Mouse (Mus musculus): ENCODE measurements at regions not wholly inside any gene's neighbourhood (a gene's known extent, or its start where the extent isn't known, plus 50 kb on each side); places are given as distances from the start of the nearest gene placed in this dataset.

DNA sequence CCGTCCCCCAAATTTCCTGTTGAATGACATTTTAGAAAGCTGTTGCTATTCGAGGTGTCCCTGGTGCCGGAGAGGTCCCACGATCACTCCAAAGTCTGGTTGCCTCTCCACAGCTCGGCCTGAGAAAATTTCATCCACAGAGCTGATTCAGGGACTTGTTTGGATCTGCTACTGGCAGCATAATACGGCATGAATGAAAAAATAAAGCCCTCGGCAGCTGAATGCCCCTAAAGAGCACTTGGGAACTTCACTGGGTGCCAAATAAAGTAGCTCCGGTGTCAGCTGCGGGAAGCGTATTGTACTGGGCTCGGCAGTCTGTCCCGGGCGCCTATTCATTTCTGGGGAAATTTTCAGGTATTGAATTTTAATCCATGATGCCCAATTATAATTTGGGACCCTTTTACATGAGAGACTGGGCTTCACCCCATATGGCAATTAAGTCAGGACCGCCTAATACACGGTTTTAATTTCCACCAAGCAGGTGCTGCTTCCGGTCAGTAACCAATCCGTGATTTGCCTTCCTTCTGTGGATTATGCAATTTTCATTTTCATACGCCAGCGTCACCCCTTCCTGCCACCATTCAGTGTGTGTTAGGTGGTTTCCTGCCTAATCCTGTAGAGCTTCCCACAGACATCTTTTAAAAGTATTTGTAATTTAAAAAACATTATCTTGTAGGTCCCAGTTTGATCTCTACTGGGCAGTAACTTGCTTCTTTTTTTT lies 200.7 kb upstream of the Adgrl2 start:
- Histone ChIP-seq H3K27me3 (no peaks in the 10 kb centered on the region), H3K9ac (no peak overlapping the region), H3K36me3 (replicated peaks) (no peaks in the 10 kb centered on the region), H3K9me3 (replicated peaks) (no peaks in the 10 kb centered on the region), H3K4me3 (replicated peaks) (no peak overlapping the region), H3K27ac (replicated peaks) (no peak overlapping the region), H3K4me2 (no peak overlapping the region), H3K4me1 (replicated peaks) (no peaks in the 10 kb centered on the region)
- WGBS (ENCODE audit: insufficient replicate concordance), result 60% methylated on average over 19 of the region's 19 CpGs
- no peak for ATAC-seq (ENCODE audit: insufficient read depth)

DNA sequence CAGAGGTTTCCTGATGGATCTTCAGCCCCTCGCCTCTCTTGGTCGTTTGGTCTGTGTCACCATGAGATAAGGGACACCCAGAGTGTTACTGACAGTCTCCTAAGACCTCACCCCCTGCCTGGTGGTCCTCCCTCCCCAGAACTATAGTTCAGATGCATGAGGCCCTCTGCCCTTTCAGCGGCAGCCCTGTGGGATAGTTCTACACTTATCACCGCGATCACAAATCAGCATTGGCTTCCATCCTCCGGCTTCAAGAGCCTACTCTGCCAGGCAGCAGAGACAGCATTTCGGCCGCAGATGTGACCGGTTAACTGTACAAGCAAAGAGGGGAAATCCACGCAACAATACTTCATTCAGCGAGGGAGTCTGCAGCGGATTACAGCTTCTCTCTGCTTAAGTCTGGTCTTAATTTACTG lies 193.8 kb upstream of the Adgrl2 start:
- Histone ChIP-seq H3K4me3 (replicated peaks) (no peak overlapping the region), H3K4me2 (0 out of 2 replicates have a peak overlapping the region, but pooled peaks have one; percentile 18), H3K9ac (no peak overlapping the region), H3K36me3 (replicated peaks) (no peaks in the 10 kb centered on the region), H3K27me3 (no peaks in the 10 kb centered on the region), H3K4me1 (replicated peaks) (peaks cover 3% of the 10 kb centered on the region; the same call in 1 of the 2 replicates), H3K27ac (replicated peaks) (no peak overlapping the region), H3K9me3 (replicated peaks) (no peaks in the 10 kb centered on the region)
- 13% methylated on average over 12 of the region's 12 CpGs for WGBS (ENCODE audit: insufficient replicate concordance)
- no peak for ATAC-seq (ENCODE audit: insufficient read depth)

DNA sequence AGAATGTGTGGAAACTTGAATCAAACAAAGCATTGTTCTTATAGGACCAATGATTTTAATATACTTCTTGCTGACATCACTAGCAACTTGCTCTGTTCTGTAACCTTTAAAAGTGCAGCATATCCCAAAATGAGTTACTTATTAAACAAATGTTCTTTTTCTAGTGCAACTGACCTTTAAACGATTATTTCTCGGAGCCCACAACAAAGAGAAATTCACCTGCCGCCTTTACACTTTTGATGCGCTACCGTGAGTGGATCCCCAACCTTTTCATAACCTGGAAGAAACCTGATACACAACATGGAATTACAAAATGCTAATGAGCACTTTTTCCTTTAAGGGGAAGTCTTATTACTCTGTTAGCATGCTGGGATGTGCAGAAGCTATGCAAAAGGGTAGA lies 191.7 kb upstream of the Adgrl2 start:
- Histone ChIP-seq H3K9ac (no peak overlapping the region), H3K27ac (replicated peaks) (no peak overlapping the region), H3K9me3 (replicated peaks) (no peaks in the 10 kb centered on the region), H3K27me3 (no peaks in the 10 kb centered on the region), H3K36me3 (replicated peaks) (no peaks in the 10 kb centered on the region), H3K4me3 (replicated peaks) (no peak overlapping the region), H3K4me2 (peak overlapping the region; percentile 1; the same call in 1 of the 2 replicates), H3K4me1 (replicated peaks) (peaks cover 3% of the 10 kb centered on the region; the same call in 1 of the 2 replicates)
- no peak for ATAC-seq (ENCODE audit: insufficient read depth)
- 71% methylated on average over 5 of the region's 5 CpGs for WGBS (ENCODE audit: insufficient replicate concordance)

DNA sequence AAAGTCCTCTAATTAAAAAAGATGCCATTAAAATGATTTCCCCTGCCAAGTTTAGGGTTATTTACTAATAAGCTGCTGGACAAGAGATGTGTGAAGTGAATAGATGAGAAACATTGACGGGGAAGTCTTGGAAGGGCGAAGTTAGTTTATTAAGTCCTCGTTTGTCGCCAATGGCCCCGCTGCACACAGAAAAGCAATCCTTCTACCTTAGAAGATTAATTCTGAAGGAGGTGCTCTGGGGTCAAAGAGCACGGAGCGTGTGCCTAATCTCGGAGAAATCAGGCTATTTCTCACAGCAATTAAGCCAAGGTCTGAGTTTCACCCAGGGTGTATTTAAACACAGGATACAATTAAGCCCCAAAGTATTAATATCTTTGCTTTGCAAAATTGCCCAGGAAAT lies 189.8 kb upstream of the Adgrl2 start:
- Histone ChIP-seq H3K4me3 (replicated peaks) (no peak overlapping the region), H3K27ac (replicated peaks) (no peak overlapping the region), H3K4me2 (no peak overlapping the region), H3K36me3 (replicated peaks) (no peaks in the 10 kb centered on the region), H3K4me1 (replicated peaks) (peaks cover 3% of the 10 kb centered on the region; the same call in 1 of the 2 replicates), H3K9me3 (replicated peaks) (no peaks in the 10 kb centered on the region), H3K27me3 (no peaks in the 10 kb centered on the region), H3K9ac (no peak overlapping the region)
- WGBS (ENCODE audit: insufficient replicate concordance), result 69% methylated on average over 8 of the region's 8 CpGs
- no peak for ATAC-seq (ENCODE audit: insufficient read depth)

DNA sequence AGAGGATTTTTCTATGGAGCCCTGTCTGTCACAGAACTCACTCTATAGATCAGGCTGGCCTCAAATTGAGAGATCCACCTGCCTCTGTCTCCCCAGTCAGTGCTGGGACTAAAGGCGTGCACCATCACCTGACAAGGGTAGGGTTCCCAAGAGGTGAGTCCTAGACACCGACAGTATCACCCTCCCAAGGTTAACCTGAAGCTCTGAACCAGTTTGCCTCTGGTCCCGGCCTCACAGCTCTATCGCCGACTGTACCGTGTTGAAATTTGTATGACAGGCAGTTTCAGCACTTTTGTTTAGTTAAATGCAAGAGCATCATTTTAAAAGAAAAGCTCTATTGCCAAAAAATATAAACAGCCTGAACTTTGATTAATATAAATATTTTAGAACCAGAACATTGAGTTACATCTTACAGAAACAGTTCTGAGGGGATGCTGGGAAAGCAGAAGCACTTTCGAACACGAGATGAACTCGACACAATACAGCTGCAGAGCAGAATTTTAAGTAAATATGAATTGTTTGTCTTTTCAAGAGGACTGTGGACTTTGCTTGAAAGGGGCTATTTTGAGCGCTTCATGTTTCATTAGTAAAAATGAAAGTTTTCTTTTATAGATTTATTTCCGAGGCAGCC lies 189.2 kb upstream of the Adgrl2 start:
- no peak for ATAC-seq (ENCODE audit: insufficient read depth)
- Histone ChIP-seq H3K27me3 (no peaks in the 10 kb centered on the region), H3K9ac (no peak overlapping the region), H3K27ac (replicated peaks) (no peak overlapping the region), H3K4me2 (no peak overlapping the region), H3K4me3 (replicated peaks) (no peak overlapping the region), H3K9me3 (replicated peaks) (no peaks in the 10 kb centered on the region), H3K36me3 (replicated peaks) (no peaks in the 10 kb centered on the region), H3K4me1 (replicated peaks) (peaks cover 3% of the 10 kb centered on the region; the same call in 1 of the 2 replicates)
- WGBS (ENCODE audit: insufficient replicate concordance), result 58% methylated on average over 11 of the region's 11 CpGs

DNA sequence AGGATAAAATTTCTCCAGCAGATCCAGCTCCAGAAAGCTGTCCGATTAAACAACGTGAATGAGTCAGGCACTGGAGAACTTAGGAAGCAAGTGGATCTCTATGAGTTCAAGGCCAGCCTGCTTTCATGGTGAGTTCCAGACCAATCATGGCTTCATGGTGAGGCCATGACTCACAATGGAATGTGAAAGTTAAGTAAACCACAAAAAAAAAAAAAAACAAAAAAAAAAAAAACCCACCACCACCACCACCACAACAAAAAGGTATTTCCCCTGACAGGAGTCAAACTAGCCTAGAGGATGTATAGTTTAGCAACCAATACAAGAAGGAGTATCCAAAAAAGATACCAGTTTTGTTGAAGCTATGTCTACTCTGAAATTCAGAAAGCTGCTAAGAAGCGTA lies 188.5 kb upstream of the Adgrl2 start:
- H3K4me3 ChIP-seq (replicated peaks), result no peak overlapping the region
- no peaks in the 10 kb centered on the region for H3K36me3 ChIP-seq (replicated peaks)
- no peaks in the 10 kb centered on the region for H3K9me3 ChIP-seq (replicated peaks)
- no peak overlapping the region for H3K27ac ChIP-seq (replicated peaks)
- no peak overlapping the region for H3K4me2 ChIP-seq
- ATAC-seq (ENCODE audit: insufficient read depth), result no peak
- H3K27me3 ChIP-seq, result no peaks in the 10 kb centered on the region
- H3K4me1 ChIP-seq (replicated peaks), result no peaks in the 10 kb centered on the region
- no peak overlapping the region for H3K9ac ChIP-seq
- 69% methylated on average over 3 of the region's 3 CpGs for WGBS (ENCODE audit: insufficient replicate concordance)

DNA sequence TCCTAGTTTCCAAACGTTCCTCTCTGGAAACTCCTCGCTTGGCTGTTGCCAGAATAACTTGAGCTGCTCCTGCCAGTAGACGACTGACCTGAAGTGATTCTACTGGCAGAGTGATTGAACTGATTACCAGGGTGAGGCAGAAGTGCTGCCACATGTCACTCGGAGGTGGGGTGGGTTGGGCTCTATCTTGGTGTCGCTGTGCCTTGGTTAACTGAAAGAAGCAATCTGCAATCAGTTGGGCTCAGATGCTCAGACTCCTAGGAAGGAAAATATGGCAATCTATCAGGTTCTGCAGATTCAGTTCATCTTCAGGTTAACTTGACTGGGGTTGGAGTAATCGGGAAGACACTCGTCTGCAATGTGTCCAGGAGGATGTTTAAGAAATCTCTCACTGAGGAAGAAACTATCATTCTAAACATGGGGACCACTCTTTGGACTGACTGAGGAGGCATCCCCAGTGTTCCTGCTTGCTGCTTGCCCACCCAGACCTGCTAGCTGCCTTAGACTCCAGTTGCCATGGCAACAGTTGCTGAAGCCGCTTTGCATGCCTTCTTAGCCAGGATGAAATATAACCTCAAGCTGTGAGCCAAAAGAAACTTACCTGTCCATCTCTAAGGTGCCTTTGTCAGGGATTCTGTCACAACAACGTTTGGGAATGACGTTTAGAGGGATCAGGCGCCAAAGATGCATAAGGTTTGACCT lies 184.5 kb upstream of the Adgrl2 start:
- H3K36me3 ChIP-seq (replicated peaks), result no peaks in the 10 kb centered on the region
- no peak overlapping the region for H3K4me2 ChIP-seq
- no peaks in the 10 kb centered on the region for H3K9me3 ChIP-seq (replicated peaks)
- no peak overlapping the region for H3K4me3 ChIP-seq (replicated peaks)
- no peak overlapping the region for H3K27ac ChIP-seq (replicated peaks)
- 39% methylated on average over 11 of the region's 11 CpGs for WGBS (ENCODE audit: insufficient replicate concordance)
- H3K9ac ChIP-seq, result no peak overlapping the region
- no peak for ATAC-seq (ENCODE audit: insufficient read depth)
- H3K27me3 ChIP-seq, result no peaks in the 10 kb centered on the region
- H3K4me1 ChIP-seq (replicated peaks), result 0 out of 2 replicates have a peak, but pooled peaks cover 7% of the 10 kb centered on the region

DNA sequence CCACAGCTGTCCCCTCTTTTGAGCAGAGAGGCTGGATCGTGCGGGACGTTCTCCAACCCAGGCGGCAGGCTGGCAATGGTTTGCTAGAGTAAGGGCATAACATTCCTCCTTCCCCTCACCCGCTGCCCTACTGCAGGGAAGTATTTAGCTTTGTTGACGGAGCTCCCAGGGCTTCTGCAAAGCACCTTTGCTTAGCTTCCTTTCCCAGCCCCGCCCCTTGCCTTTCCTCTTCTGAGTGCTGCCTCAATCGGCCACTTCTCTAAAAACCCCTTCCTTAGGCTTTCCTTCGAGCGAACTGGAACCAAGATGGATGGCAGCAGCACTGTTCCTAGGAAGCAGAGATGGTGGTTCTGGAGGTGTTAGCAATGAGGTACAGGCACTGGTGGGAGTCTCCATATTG lies 183.2 kb upstream of the Adgrl2 start:
- Histone ChIP-seq H3K27ac (replicated peaks) (no peak overlapping the region), H3K27me3 (no peaks in the 10 kb centered on the region), H3K4me3 (replicated peaks) (no peak overlapping the region), H3K9me3 (replicated peaks) (no peaks in the 10 kb centered on the region), H3K4me1 (replicated peaks) (0 out of 2 replicates have a peak, but pooled peaks cover 8% of the 10 kb centered on the region), H3K9ac (no peak overlapping the region), H3K36me3 (replicated peaks) (no peaks in the 10 kb centered on the region), H3K4me2 (no peak overlapping the region)
- WGBS (ENCODE audit: insufficient replicate concordance), result 18% methylated on average over 10 of the region's 10 CpGs
- ATAC-seq (ENCODE audit: insufficient read depth), result no peak

DNA sequence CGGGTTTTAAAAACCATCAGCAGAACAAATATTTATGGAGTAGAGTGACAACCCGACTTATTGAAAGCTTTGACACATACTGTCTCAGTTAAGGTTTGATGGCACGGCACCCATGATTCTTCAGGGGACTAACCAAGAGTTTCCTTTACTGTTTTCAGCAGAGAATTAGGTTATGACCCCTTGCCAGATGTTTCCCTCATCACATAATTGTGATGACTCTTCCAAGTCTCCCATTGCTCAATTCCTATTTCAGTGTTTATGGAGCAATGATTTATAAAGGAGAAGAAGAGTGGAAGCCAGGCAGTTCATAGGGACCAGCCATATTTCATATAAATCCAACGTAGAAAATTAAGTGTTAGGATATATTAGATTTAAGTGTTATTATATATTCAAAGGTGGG lies 181.4 kb upstream of the Adgrl2 start:
- Histone ChIP-seq H3K4me2 (no peak overlapping the region), H3K36me3 (replicated peaks) (no peaks in the 10 kb centered on the region), H3K4me3 (replicated peaks) (no peak overlapping the region), H3K27me3 (no peaks in the 10 kb centered on the region), H3K9me3 (replicated peaks) (no peaks in the 10 kb centered on the region), H3K4me1 (replicated peaks) (0 out of 2 replicates have a peak, but pooled peaks cover 8% of the 10 kb centered on the region), H3K27ac (replicated peaks) (no peak overlapping the region), H3K9ac (no peak overlapping the region)
- WGBS (ENCODE audit: insufficient replicate concordance), result 57% methylated on average over 4 of the region's 4 CpGs
- ATAC-seq (ENCODE audit: insufficient read depth), result no peak

DNA sequence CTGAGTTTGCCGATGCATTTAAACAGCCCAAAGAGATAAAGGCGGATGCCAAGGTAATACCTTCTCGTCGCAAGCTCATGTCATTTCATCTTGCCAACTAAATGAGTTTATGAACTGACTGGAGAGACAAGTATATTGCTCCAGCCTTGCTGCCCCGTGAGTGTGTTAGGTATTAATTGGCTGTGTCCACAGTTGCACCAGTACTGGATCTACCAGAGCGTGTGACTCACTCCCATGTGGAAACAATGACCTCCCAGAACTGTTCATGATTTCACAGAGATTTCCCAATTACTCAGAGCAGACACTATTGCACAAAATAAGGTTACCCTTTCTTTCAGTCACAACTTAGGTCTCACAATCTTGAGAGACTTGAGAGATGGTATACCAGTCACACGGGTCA lies 179.8 kb upstream of the Adgrl2 start:
- Histone ChIP-seq H3K27ac (replicated peaks) (no peak overlapping the region), H3K9ac (no peak overlapping the region), H3K36me3 (replicated peaks) (no peaks in the 10 kb centered on the region), H3K27me3 (no peaks in the 10 kb centered on the region), H3K9me3 (replicated peaks) (no peaks in the 10 kb centered on the region), H3K4me2 (no peak overlapping the region), H3K4me1 (replicated peaks) (0 out of 2 replicates have a peak, but pooled peaks cover 8% of the 10 kb centered on the region), H3K4me3 (replicated peaks) (no peak overlapping the region)
- 64% methylated on average over 7 of the region's 7 CpGs for WGBS (ENCODE audit: insufficient replicate concordance)
- ATAC-seq (ENCODE audit: insufficient read depth), result peak; percentile 40; the same call in 1 of the 2 replicates

DNA sequence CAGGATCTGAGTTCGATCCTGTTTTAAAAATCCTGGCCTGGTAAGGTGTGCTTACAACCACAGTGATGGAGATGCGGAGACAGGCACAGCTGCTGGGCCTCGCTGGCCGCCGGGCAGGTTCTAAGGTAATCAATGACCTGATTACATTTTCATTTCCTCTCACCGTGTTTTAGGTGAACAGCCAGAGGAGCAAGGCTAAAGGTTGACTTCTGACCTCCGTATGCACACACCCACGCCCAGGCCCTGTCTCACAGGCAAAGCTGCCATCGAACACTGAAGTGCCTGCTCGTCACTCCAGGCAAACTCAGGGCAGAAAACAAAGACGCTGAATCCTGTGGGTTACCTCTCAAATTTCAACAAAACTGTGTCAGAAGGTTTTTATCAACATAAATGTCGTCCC lies 179.1 kb upstream of the Adgrl2 start:
- Histone ChIP-seq H3K4me3 (replicated peaks) (no peak overlapping the region), H3K27ac (replicated peaks) (no peak overlapping the region), H3K9me3 (replicated peaks) (no peaks in the 10 kb centered on the region), H3K36me3 (replicated peaks) (no peaks in the 10 kb centered on the region), H3K4me2 (no peak overlapping the region), H3K27me3 (no peaks in the 10 kb centered on the region), H3K4me1 (replicated peaks) (0 out of 2 replicates have a peak, but pooled peaks cover 8% of the 10 kb centered on the region), H3K9ac (no peak overlapping the region)
- ATAC-seq (ENCODE audit: insufficient read depth), result peak; percentile 70
- 64% methylated on average over 12 of the region's 12 CpGs for WGBS (ENCODE audit: insufficient replicate concordance)
